Mouse (Mus musculus) frontal cortex, adult (tissue): Measurements from ENCODE around the gene Hspb9.
A peak's percentile ranks its signal among the peaks of the same experiment; 100 is the strongest.

ENCODE experiments used
- ATAC-seq: cut with Nextera tagmentation; 2 replicates; pipeline ENCODE4 v1.9.2; 2017; ENCODE audit warnings: mild to moderate bottlenecking, moderate library complexity, mixed read lengths; ENCODE audit not compliant: low TSS enrichment

Gene Hspb9

DNA sequence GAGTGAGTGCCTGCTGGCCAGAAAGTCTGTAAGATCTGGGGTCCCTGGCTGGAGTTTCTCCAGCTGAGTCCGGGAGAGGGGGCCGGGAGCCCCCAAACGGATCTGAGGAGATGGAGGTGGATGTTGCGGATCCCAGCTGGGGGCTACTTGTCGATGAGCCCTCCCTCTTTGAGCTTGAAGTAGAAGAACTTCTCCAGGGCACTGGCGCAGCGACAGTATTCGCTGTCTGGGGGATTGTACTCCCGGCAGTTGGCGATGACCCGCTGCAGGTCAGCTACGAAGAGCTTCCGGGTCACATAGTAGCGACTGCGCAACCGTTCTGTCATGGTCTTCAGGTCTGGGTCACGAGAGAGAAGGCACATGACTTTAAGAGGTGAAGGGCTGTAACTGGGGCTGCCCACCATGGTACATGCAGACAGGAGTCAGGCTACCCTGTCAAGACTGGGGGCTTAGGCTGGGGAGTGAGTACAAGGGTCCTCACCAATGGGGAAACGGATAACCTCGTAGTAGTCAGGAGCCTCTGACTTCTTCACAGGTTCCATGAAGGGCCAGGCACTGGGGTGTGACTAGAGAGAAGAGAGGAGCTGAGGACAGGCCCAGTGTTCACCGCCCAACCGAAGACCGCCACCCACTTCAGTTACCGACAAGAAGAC, 8.4 kb upstream of the Hspb9 start:
- no peak for ATAC-seq

DNA sequence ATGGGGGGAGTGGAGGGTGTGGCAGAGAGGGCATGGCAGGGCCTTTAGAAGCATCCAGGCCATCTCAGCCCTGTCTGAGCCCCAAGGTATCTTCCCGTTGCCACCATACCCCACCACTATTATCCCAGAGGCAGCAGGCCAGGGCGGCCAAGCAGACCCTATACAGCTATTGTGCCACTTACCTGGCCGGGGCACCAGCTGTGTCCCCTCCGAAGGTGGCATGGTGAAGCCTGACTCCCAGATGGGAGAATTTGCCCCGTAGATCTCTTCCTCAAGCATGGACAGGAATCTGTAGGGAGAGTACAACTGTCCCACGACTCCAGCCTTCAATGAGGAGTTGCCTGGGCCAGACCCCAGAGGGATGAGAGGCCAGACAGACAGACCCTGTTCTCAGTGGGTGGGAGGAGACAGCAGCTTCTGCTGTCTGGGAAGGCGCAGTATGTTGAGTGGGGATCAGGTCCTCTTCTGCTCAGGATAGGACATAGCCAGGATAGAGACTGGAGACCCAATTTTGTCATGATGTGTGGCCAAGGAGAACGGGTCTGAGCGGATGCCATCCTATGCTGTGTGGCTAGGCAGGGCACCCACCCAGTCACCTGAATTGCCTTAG, 4.3 kb upstream of the Hspb9 start:
- no peak for ATAC-seq

DNA sequence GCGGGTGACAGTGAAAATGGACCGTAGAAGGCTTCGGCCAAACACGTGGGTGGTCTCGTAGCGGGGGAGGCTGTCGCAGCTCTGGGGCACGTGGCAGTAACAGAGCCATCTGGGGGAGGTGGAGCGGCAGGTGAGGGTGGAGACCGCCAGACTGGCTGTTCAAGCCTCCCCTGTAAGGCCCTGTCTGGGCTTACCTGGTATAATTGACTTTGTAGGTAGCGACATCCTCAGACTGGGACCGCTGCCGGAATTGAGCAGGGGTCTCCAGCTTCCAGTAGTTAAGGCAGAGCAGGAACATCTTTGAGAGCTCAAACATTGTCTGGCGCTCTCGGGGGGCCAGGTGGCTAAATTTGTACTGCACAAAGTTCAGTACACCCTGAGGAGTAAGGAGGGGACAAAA, 3.1 kb upstream of the Hspb9 start:
- ATAC-seq = no peak

DNA sequence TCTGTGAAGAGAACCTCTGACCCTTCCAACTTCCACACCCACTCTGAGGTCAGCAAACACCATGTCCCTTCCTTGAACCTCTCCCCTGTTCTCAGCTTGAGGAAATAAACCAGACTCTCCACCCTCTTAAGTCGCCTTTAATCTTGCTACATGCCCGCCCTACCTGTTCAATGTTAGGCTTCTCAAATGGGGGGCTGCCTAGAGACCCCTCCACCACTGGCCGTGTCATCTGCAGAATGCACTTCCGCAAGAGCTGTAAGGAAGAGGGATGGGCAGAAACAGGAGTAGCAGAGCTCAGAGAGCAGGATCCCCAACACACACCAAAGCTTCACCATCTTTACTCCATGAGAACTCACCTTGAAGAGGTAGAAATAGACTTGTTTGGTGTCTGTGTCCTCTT, 2.7 kb upstream of the Hspb9 start:
- no peak for ATAC-seq

DNA sequence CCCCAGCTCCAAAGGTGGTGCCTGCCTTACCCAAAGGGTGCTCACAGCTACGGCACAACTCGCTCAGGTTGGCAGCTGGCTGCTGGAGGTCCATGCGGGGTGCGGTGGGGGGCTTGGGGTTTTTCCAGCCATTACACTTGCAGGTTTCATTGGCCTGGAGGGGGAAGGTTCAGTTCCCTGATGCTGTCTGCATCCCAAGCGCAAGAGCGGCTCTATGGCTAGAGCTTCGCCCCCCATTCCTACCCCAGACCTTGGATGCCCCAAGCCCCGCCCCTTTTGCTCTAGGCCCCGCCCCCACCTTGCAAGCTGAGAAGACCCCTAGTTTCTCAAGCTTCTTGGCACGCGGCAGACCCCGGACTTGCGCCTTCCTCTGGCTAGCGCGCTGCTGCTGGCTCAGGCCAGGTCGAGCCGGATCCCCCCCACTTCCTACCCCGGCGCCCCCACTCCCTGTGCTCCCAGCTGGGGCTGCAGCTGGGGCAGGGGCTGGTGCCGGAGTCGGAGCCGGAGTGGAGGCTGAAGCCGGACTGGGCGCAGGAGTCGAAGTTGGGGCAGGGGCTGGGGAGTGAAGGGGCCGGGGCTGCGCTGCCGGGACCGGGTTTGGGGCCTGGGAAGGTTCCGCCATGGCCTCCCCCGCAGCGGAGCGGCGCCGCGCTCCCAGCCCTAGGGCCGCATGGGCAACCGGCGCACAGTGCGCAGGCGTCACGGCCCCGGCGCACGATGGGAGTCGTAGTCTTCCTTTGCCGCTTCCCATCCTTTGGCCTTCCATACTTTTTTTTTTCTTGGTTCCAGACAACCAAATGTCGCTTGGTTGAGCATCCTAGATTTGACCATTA, 1.7 kb upstream of the Hspb9 start, which contains the start of gene Kat2a:
Kat2a (minus strand) TSS at position 683 of the 833 bp plus-strand sequence.
- ATAC-seq = peak; percentile 78

DNA sequence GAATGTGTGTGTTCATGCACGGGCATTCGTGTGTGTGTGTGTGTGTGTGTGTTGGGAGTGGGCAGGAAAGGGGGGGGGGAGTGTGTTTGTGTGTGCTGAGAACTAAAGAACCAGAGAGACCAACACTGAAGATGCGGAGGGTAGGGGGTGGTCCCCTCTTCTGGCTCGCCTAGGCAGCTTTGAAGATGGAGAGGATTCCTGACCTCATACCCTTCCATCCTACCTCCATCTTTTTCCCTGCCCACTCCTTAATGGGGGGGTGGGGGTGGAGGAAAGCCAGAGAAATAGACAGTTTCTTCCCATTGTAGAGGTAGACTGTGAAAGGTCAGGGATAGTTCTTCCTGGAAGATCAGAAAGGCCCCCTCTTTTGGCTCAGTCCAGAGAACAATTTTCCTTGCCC, 476 bp upstream of the Hspb9 start:
- no peak for ATAC-seq

DNA sequence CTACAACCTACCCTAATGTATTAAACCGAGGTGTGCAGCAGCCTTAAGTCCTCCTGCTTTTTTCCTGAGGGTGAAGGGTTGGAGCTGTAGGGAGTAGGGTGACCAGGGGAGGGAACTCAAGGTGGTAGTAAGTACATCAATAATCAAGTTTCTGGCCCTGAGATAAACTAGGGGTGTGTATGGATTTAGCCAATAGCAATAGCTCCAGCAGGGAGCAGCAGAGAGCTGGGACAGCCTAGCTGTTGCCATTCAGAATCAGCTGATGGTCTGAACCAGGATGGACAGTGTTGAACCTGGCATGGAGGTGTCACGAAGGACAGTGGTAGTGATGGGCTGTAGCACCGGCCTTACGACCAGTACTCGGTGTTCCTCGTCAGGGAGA, 875 bp downstream of the Hspb9 start:
- no peak for ATAC-seq

DNA sequence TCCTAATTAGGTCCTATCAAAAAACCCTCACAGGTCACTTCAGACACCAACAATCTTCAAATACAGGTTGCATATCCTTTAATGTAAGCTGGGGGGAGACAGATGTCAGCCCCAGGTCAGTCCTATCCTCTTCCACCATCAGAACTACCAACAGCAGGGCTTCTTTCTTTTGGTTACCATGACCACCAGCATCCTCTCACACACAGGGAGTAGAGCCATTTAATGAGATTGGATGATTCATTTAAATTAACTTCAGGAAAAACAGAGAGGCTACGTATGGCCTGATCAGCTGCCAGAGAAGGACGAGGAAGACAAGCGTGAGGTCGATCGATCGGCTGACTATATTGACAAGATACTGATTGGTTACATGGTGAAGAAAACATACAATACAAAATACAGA, 1.3 kb downstream of the Hspb9 start:
- no peak for ATAC-seq

DNA sequence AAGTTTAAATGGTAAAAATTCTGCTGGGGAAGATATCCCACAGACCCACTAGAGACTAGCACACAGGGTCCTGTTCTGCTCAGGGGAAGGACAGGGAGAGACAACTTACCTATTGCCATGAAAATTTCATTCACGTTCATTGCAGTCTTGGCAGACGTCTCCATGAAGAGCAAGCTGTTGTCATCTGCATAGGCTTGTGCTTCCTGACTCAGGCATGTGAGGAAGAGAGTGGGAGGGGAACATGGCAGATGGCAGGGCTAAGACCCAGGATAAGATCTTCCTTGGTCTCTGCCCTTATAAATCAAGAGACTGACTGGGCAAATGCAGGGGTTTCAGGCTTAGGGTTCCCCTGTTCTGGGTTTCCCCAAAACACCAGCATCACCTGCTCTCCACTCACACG, 3.0 kb downstream of the Hspb9 start:
- ATAC-seq = no peak

DNA sequence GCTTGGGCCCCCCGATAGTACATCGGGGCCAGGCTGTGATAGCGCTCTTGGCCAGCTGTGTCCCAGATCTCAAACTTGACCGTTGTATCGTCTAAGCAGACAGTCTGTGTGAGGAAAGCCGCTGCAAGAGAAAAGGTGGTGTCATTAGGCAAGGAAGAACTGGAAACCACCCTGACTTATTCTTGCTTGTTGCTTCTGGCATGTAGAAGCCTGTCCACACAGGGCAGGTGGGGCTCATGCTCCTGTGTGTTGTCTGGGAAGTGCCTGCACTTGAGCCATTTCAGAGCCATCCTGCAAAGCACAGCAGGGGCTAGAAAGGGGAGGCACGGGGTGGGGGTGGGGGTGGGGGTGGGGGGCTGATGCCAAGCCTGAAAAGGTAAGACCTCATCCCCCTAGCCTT, 4.8 kb downstream of the Hspb9 start:
- ATAC-seq = no peak

DNA sequence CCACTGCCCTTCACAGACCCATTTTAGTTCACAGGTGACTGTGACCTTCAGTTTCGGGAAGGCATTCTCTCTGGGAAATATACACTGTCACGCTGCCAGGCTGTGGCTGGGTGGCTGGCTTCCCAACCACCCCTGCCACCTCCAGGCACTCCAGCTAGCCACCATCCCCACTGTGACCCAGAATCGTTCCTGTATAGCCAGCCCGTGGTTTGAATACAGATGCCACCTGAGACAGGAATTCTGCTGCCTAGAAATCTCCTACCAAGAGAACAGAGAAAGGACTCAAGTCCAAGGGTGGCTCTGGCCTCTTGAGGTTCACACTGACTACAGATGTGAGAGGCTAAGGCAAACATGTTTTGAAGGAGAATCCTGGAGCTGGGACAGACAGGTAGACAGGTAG, 5.2 kb downstream of the Hspb9 start:
- ATAC-seq = no peak

DNA sequence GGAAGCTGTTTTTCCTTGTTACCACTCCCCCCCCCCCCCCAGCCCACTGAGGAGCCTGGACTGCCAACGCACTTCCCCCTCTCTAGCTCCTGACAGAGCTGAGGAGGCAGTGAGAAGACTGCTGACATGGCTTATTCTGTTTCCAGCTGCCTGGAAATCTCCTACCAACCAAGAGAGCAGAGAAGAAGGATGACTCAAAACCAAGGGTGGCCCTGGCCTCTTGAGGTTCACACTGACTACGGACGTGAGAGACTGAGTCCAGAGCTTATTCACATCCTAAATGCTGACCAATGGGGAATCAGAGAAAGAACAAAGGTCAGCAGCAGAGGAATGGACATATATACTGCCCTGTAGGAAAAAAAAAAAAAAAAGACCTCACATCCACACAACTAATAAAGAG, 5.7 kb downstream of the Hspb9 start:
- ATAC-seq = peak; percentile 62

DNA sequence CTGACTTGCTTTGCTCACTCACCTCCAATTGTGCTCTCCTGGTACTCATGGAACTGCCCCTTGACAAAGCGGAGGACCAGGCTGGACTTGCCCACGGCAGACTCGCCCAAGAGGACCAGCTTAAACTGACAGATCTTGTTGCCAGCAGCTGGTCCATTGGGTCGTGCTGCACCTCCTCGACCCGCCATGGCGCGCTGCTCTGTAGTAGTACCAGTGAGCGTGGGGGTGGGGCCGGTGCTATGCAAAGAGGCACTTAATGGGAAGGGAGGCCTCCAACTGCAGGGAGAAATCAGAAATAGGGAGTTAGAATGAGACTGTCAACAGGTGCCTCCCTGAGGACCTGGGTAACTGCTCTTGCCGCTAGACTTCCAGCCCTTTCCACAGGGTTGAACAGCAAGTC, 6.2 kb downstream of the Hspb9 start:
- ATAC-seq = 0 out of 2 replicates have a peak, but pooled peaks have one; percentile 1

DNA sequence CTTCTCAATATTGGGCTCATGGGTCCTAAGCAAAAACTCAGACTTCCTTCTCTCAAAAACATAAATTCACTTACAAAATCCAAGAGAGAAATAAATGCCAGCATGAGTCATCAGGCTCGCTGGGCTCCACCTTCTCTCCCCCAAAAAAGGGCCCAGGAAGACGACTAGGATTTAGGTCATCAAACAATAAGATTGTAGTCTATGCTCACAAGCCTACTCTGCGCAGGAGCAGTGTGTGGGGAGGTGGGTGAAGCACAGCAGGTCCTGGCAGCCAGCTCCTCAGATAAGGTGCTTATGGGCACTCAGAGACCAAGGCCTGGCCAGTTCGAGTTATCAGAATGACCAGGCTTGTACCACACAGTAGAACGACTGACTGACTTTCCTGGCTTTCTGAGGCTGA, 6.7 kb downstream of the Hspb9 start:
- peak; percentile 50; the same call in 1 of the 2 replicates for ATAC-seq

DNA sequence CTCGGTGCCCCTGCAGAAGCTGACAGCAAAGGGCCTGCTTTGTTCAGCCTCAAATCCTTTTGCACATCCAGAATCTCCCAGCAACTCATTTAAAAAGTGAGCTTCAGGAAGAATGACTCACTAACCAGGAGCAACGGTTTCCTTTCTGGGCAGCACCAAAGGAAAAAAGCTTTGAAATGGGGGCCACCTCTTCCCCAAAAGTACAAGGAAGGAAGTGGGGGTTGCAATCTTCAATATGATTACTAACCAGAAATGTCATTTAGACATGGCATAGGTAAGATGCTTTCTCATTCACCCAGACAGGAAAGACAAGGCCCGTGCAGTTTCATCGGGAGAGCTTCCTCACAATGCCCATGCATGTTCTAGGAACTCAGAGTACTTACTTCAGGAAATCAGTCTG, 7.6 kb downstream of the Hspb9 start:
- ATAC-seq = no peak

DNA sequence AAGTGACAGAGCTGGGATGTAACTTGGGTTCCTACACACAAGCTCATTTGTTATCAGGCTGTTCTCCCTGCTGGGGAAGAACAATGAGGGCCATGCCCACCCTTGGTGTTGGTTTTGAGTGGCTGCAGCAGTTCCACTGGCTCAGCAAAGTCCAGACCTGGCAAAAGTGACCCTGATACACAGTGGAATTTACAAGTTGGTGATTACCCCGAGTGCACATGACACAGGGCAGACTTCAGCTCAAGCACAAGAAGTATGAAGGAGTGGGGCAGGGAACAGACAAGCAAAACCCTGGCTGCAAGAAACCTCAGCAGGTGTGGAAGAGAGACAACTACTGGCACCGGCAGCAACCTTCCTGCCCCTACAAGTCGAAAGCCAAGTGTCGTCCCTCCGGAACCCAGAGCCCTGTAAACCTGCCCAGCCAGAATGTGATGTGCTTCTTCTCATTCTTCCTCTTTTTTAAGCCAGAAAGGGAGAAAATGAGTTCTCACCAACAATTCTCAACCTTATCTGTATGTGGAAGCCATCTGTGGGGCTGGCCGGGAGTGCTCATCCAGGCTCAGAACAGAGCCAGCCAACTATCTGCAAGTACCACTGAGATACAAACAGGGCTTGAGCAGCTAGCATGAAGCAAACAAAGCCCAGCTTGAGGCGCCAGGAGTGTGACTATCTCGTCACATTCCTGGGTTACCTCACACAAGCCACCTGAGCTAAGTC, 8.3 kb downstream of the Hspb9 start:
- no peak for ATAC-seq

DNA sequence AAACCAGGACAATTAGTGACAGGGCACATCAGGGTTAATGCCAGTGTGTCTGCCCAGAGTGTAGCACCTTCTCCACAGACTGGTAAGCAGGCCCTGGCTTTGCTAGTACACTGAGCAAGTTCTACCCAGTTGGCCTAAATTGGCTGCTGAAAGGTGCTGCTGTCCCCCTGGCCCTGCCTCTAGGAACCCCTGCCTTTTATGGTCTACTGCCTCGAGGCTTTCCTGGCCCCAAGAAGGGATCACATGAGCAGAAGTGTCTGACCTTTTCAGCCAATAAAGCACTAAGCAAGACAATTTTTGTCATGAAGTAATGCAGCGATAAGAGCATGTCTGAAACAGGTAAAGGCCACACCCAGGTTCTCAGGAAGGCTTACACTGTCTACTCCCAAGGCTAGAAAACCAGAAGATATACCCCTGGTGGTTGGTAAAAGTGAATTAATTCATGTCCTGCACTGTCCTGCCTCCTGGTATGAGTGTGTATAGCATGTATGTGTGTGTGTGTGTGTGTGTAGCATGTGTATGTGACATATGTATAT, 8.9 kb downstream of the Hspb9 start:
- no peak for ATAC-seq

DNA sequence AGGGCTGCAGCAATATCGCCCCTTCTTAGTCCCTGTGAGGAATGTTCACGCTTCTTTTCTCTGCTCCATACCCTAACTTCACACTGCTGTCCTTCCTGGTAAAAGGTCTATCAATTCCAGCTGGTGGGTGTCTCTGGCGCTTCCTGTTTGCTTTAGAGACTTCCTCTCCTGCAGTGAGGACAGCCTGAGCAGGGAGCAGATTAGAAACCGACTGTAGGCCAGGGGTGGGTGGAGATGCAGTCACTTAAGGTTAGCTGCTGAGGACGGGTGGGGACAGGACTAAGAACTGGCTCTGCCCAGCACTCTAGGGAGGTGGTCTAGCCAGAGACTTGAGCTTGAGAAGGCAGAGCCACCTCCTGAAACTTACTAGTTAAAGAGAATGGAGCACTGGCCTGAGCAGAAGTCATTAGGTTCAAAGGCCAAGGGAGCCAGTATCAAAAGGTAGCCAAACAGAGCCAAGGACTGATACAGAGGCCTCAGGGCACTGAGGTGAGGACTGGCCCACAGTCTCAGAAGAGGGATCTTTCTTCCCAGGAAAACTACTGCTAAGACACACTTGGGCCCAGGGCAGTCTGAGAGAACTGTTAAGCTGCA, 11.4 kb downstream of the Hspb9 start:
- no peak for ATAC-seq

DNA sequence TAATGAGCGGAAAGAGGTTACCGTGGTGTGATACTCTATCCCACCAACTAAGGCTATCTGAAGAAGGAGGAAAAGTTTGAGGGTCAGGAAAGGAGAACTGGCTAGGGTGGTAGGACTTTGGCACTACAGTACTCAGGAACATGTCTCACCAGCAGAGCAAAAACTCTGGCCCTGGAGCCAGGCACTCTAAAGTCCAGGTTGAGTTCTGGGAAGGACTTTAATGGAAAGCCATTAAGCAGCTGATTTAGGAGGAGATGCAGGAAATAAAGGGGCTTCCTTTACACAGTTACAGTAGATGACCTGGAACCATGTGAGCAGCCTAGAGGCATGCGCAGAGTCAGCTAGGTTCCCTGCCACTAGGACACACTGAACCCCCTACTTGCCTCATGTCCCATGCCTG, 13.6 kb downstream of the Hspb9 start:
- ATAC-seq = no peak

DNA sequence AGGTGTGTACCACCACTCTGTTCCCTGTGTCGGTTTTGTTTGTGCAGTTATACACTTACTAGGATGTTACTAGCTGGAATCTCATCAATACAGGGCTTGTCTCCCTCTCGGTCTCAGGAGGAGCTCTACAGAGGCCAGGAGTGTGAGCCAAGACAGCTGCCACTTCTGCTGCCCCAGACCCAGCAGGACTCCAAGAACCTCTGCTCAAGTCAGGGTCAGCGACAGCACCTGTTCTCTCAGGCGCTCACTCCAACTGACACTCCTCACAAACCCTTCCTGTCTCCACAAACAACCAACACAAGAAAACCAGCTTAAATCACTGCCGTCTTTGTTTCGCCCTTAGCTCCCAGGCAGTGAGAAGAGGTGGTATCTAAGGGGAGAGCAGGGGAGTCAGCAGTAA, 15.0 kb downstream of the Hspb9 start:
- ATAC-seq = no peak

DNA sequence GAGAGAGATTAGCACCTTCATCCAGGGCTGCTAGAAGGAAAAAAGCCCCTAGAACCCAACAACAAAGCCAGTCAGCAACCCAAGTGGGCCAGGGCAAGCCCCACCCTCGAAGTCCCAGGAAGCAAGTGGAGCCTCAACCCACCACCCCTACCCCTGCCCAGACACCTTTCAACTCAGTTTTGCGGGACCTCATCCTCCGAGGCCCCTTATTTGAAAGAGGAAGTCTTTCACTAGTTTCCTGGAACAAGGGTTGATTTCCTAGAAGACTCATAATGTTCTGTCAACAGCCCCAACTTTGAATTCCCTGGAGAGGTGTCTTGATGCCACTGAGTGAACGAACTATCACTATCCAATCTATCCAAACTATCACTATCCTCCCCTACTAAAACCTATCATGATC, 16.3 kb downstream of the Hspb9 start:
- ATAC-seq = no peak
